Mouse (Mus musculus) kidney, embryonic 15.5 days (tissue): Measurements from ENCODE around the gene Psmb10. TPM values are rescaled to one million over a fixed set of nuclear protein-coding genes. Genes with fewer than 3 reads are reported as not detected.
"Not testable (repeated sequence)": the region's sequence is repeated elsewhere in the genome, so short reads cannot be mapped to it uniquely, and the experiment has no call there.

Source experiments
- ATAC-seq: fragments of 200-750 bp; cut with Nextera tagmentation; replicated peaks from 2 replicates; pipeline ENCODE4 v1.8.0; 2017; ENCODE audit warnings: moderate TSS enrichment; ENCODE audit not compliant: low FRiP score
- H3K27ac ChIP-seq: fragments of 300-500 bp; sonication (generic); 2 replicates; pipeline ENCODE4 v1.5.1; 2015; ENCODE audit warnings: mild to moderate bottlenecking, inconsistent platforms
- H3K27me3 ChIP-seq: fragments of 300-500 bp; sonication (generic); 2 replicates; pipeline ENCODE4 v1.6.1; 2015; ENCODE audit warnings: inconsistent platforms
- H3K36me3 ChIP-seq: fragments of 300-500 bp; sonication (generic); 2 replicates; pipeline ENCODE4 v1.6.1; 2015; ENCODE audit warnings: inconsistent platforms
- H3K4me1 ChIP-seq: fragments of 300-500 bp; sonication (generic); 2 replicates; pipeline ENCODE4 v1.6.1; 2015; ENCODE audit warnings: inconsistent platforms
- H3K4me2 ChIP-seq: fragments of 300-500 bp; sonication (generic); 2 replicates; pipeline ENCODE4 v1.6.1; 2015; ENCODE audit warnings: moderate library complexity, mild to moderate bottlenecking, inconsistent platforms
- H3K4me3 ChIP-seq: fragments of 300-500 bp; sonication (generic); replicated peaks from 2 replicates; pipeline ENCODE4 v1.5.1; 2015; ENCODE audit warnings: mild to moderate bottlenecking, inconsistent platforms
- H3K9ac ChIP-seq: fragments of 300-500 bp; sonication (generic); 2 replicates; pipeline ENCODE4 v1.6.1; 2015; ENCODE audit warnings: mild to moderate bottlenecking, inconsistent platforms
- H3K9me3 ChIP-seq: fragments of 300-500 bp; sonication (generic); replicated peaks from 2 replicates; pipeline ENCODE4 v1.6.1; 2016; ENCODE audit warnings: inconsistent platforms
- WGBS: fragments of 180-500 bp; shearing (Covaris S2); methylation state at CpG from one replicate; pipeline ENCODE4 v1.1.7; 2015; ENCODE audit warnings: mixed read lengths; 5-methylcytosine and 5-hydroxymethylcytosine counted together
- polyA plus RNA-seq: library from polyadenylated mRNA; unstranded; fragments of >200 nt; fragmentation: Nextera tagmentation; extraction: Ambion mirVana; gene quantifications from 2 replicates; pipeline ENCODE4 v1.2.1, GENCODE M21; 2015

Gene Psmb10
- polyA plus RNA-seq = 43.8 and 44.5 TPM in 2 replicates

DNA sequence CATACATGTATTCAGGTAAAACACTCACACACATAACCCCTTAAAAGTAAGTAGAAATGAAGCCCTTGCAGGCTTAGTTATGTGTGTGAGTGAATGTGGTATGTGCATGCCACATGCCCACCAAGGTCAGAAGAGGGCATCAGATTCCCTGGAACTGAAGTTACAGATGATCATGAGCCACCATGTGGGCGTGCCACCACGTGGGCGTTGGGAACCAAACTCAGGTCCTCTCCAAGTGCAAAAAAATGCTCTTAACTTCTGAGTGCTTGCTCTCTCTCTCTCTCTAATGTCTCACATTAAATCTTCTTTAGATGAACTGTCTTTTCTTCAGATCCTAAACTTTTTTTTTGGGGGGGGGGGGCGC lies at the start of gene Psmb10:
Psmb10 (minus strand) TSS at position 139 of the 364 bp plus-strand sequence.
- H3K27me3 ChIP-seq = no peaks in the 10 kb centered on the region
- no peaks in the 10 kb centered on the region for H3K9me3 ChIP-seq
- ATAC-seq = no peak
- peak within 1 kb of the TSS; percentile 97 for H3K4me2 ChIP-seq
- H3K27ac ChIP-seq = peak within 1 kb of the TSS; percentile 91
- peak within 1 kb of the TSS; percentile 92 for H3K4me3 ChIP-seq
- H3K9ac ChIP-seq = peak within 1 kb of the TSS; percentile 68
- WGBS = 14% methylated on average over 4 of the region's 4 CpGs
- peaks cover 15% of the 10 kb centered on the region for H3K36me3 ChIP-seq
- peaks cover 22% of the 10 kb centered on the region for H3K4me1 ChIP-seq

DNA sequence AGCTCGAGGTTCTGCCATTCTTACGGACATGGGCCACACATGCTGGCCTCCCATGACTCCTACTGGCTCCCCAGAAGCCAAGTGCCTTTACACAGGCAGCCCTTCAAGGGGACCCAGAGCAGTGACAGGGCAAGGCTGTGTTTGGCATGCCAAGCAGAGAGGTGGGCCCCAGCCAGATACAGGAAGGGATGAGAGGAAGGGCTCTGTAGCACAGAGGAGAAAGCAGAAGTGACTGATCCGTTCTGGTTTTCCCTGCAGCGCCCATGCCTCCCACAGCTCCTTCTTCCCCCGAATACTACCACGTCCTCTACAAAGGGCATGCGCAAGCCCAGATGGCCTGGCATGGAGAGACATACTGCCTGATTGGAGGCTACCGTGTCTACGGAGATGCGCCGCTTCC lies 45.2 kb upstream of the Psmb10 start:
- WGBS = 79% methylated on average over 11 of the region's 11 CpGs

DNA sequence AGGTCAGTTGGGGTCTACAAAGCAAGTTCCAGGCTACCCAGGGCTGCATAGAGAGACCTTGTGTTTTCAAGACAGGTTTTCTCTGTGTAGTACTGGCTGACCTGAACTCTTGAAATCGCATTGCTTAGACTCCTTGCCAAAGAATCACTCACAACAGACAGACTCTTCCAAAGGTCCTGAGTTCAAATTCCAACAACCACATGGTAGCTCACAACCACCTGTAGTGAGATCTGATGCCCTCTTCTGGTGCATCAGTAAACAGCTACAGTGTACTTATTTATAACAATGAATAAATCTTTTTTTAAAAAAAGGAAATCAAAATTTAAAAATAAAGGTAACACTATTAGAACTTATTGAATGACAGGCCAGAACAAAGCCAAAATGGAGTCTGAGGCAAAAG lies 42.9 kb upstream of the Psmb10 start:
- H3K4me3 ChIP-seq = no peak overlapping the region
- H3K36me3 ChIP-seq = no peaks in the 10 kb centered on the region
- H3K27me3 ChIP-seq = no peaks in the 10 kb centered on the region
- no peak overlapping the region for H3K9ac ChIP-seq
- no peak for ATAC-seq
- 91% methylated on average over 1 of the region's 1 CpGs for WGBS
- no peak overlapping the region for H3K4me2 ChIP-seq
- H3K27ac ChIP-seq = no peak overlapping the region
- H3K4me1 ChIP-seq = no peaks in the 10 kb centered on the region
- no peaks in the 10 kb centered on the region for H3K9me3 ChIP-seq

More for the DNA sequence above, 45.2 kb upstream of the Psmb10 start:
- H3K4me2 ChIP-seq, H3K36me3 ChIP-seq, H3K9ac ChIP-seq, H3K4me1 ChIP-seq, H3K4me3 ChIP-seq, ATAC-seq, H3K27ac ChIP-seq, H3K9me3 ChIP-seq, H3K27me3 ChIP-seq: not testable (repeated sequence)

GRCm38 (mm10) chr8:105979325-105979724 lies 41.1 kb upstream of the Psmb10 start, which contains the start of gene Dpep3:
Dpep3 (minus strand) TSS chr8:105979429.
- no peaks in the 10 kb centered on the region for H3K27me3 ChIP-seq
- no peak within 1 kb of the TSS for H3K4me2 ChIP-seq
- H3K9me3 ChIP-seq = no peaks in the 10 kb centered on the region
- H3K4me3 ChIP-seq = no peak within 1 kb of the TSS
- H3K36me3 ChIP-seq = no peaks in the 10 kb centered on the region
- no peaks in the 10 kb centered on the region for H3K4me1 ChIP-seq
- H3K9ac ChIP-seq = no peak within 1 kb of the TSS
- H3K27ac ChIP-seq = no peak within 1 kb of the TSS
- no peak for ATAC-seq
- 94% methylated on average over 15 of the region's 15 CpGs for WGBS

DNA sequence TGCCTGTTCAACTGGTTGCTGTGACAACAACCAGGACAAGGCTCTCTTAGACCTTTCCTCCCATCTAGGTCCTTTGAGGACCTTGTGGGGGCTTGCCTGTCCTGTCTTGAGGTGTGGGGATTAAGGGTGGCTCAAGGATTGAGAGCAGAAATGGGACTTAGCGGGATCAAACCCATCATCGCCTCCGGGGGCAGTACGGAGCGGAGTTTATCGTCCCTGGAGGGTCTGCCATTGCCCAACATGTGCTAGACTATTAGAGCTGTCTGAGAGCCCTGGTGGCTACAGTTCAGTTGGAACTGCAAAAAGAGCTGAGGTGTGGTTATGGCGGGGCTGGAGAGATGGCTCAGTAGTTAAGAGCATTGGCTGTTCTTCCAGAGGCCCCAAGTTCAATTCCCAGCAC lies 37.1 kb upstream of the Psmb10 start:
- ATAC-seq = no peak
- Histone ChIP-seq H3K9ac (no peak overlapping the region), H3K4me1 (no peaks in the 10 kb centered on the region), H3K27ac (no peak overlapping the region), H3K4me3 (no peak overlapping the region), H3K36me3 (no peaks in the 10 kb centered on the region), H3K27me3 (no peaks in the 10 kb centered on the region), H3K9me3 (no peaks in the 10 kb centered on the region), H3K4me2 (no peak overlapping the region)
- 66% methylated on average over 7 of the region's 7 CpGs for WGBS

- Histone ChIP-seq H3K9me3 (no peaks in the 10 kb centered on the region), H3K4me2 (no peak overlapping the region), H3K27ac (no peak overlapping the region), H3K9ac (no peak overlapping the region), H3K27me3 (no peaks in the 10 kb centered on the region), H3K36me3 (no peaks in the 10 kb centered on the region), H3K4me1 (peaks cover 12% of the 10 kb centered on the region), H3K4me3 (no peak overlapping the region)
- no peak for ATAC-seq
- WGBS = 76% methylated on average over 8 of the region's 8 CpGs
Measured at GRCm38 (mm10) chr8:105971019-105971720, 32.9 kb upstream of the Psmb10 start.

- Histone ChIP-seq H3K4me2 (no peak overlapping the region), H3K27ac (no peak overlapping the region), H3K9me3 (no peaks in the 10 kb centered on the region), H3K27me3 (no peaks in the 10 kb centered on the region), H3K4me1 (peaks cover 25% of the 10 kb centered on the region), H3K4me3 (no peak overlapping the region), H3K36me3 (no peaks in the 10 kb centered on the region), H3K9ac (no peak overlapping the region)
- ATAC-seq = no peak
- 74% methylated on average over 1 of the region's 1 CpGs for WGBS
Measured at GRCm38 (mm10) chr8:105969367-105969766, 31.1 kb upstream of the Psmb10 start.

- Histone ChIP-seq H3K9ac (no peak overlapping the region), H3K4me3 (peak overlapping the region; percentile 89), H3K9me3 (no peaks in the 10 kb centered on the region), H3K27me3 (no peaks in the 10 kb centered on the region), H3K4me2 (peak overlapping the region; percentile 84), H3K36me3 (no peaks in the 10 kb centered on the region), H3K27ac (peak overlapping the region; percentile 93), H3K4me1 (peaks cover 30% of the 10 kb centered on the region)
- 7% methylated on average over 19 of the region's 19 CpGs for WGBS
- peak; percentile 49 for ATAC-seq
Measured at GRCm38 (mm10) chr8:105966692-105967311, 28.6 kb upstream of the Psmb10 start.

DNA sequence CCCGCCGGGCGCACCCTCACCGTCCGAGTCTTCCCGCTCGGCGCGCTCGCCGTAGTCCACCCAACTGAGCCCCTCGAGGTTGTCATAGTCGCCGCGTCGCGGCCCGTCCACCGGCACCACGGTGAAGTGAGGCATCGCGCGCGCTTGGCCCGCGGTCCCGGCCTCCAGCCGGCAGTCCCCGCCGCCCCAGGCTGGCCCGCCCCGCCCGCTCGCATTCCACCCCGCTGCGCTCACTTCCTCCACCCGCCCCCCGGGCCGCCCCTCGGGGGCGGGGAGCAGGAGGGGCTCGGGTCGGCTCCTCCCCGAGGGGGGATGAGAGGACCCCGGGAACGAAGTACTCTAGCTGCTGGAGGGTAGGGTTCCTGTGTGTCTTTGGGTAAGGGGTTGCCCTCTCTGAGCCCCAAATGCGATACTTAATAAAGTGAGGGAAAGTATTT lies 27.7 kb upstream of the Psmb10 start, which contains the start of gene Slc12a4:
Slc12a4 (minus strand) TSS at position 193 of the 437 bp plus-strand sequence.
- peak; percentile 94 for ATAC-seq
- Histone ChIP-seq H3K4me1 (peaks cover 34% of the 10 kb centered on the region), H3K27me3 (no peaks in the 10 kb centered on the region), H3K9ac (peak within 1 kb of the TSS; percentile 82), H3K27ac (peak within 1 kb of the TSS; percentile 93), H3K4me2 (peak within 1 kb of the TSS; percentile 84), H3K9me3 (no peaks in the 10 kb centered on the region), H3K36me3 (no peaks in the 10 kb centered on the region), H3K4me3 (peak within 1 kb of the TSS; percentile 89)
- under 1% methylated on average over 47 of the region's 47 CpGs for whole genome bisulfite sequencing

GRCm38 (mm10) chr8:105965266-105965904 lies 27.1 kb upstream of the Psmb10 start:
- H3K4me1 ChIP-seq = peaks cover 34% of the 10 kb centered on the region
- under 1% methylated on average over 40 of the region's 40 CpGs for WGBS
- H3K36me3 ChIP-seq = no peaks in the 10 kb centered on the region
- peak overlapping the region; percentile 89 for H3K4me3 ChIP-seq
- H3K27me3 ChIP-seq = no peaks in the 10 kb centered on the region
- H3K4me2 ChIP-seq = peak overlapping the region; percentile 84
- peak overlapping the region; percentile 82 for H3K9ac ChIP-seq
- H3K27ac ChIP-seq = peak overlapping the region; percentile 93
- H3K9me3 ChIP-seq = no peaks in the 10 kb centered on the region
- peak; percentile 71 for ATAC-seq

DNA sequence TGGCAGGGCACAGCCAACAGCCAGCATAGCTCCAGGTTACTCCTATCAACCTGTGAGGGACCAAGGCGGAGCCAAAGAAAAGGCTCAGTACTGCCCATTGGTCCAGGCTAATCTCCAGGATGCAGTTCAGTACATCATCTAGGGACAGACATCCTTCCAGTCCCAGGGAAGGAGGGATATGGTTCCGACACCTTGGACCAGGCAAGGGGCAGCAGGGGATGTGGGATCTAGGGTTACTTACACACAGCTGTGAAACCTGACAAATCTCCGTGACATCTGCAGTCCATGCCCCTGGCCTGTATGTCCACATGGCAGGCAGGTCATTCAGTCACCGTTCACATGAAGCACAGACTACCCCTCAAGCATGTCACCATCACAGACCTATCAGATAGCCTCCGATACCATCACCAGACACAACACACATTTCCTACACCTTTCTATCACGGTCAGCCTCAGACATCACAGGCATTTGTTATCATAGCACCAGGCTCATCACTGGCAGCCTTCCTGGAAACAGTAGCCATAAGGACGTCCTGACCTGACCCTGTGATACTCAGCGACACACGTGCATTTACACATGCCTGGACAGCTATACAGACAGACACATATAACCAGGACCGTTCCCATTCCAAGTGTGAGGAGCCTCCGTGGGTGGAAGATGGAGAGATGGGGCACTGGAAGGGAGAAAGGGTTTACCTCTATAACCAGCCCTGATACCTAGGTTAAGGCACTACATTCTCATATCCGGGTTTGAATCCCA lies 26.4 kb upstream of the Psmb10 start:
- Histone ChIP-seq H3K9ac (peak overlapping the region; percentile 82), H3K9me3 (no peaks in the 10 kb centered on the region), H3K36me3 (0 out of 2 replicates have a peak, but pooled peaks cover 5% of the 10 kb centered on the region), H3K4me1 (peaks cover 34% of the 10 kb centered on the region), H3K4me3 (peak overlapping the region; percentile 89), H3K27ac (peak overlapping the region; percentile 93), H3K4me2 (peak overlapping the region; percentile 84), H3K27me3 (no peaks in the 10 kb centered on the region)
- ATAC-seq = no peak
- WGBS = 56% methylated on average over 12 of the region's 12 CpGs
